Mouse (Mus musculus) forebrain, embryonic 14.5 days (tissue): Measurements from ENCODE around the gene Specc1l. TPM values are rescaled to one million over a fixed set of nuclear protein-coding genes. Genes with fewer than 3 reads are reported as not detected.
A peak's percentile ranks its signal among the peaks of the same experiment; 100 is the strongest.

Experiments used
- ATAC-seq: fragments of 200-750 bp; cut with Nextera tagmentation; 2 replicates; pipeline ENCODE4 v1.8.0; 2017; ENCODE audit warnings: mild to moderate bottlenecking, moderate library complexity
- DNase-seq: peaks from one replicate; pipeline ENCODE4 v3.0.0-alpha.2; 2015; ENCODE audit warnings: low spot score
- H3K27ac ChIP-seq: fragments of 300-500 bp; sonication (generic); 2 replicates; pipeline ENCODE4 v1.5.1; 2014; ENCODE audit warnings: low read depth, mild to moderate bottlenecking, control low read depth, low read length, moderate library complexity
- H3K27me3 ChIP-seq: fragments of 300-500 bp; sonication (generic); replicated peaks from 2 replicates; pipeline ENCODE4 v1.6.1; 2014; ENCODE audit warnings: low read length, control low read depth, mixed read lengths; ENCODE audit not compliant: control insufficient read depth, insufficient read depth
- H3K36me3 ChIP-seq: fragments of 300-500 bp; sonication (generic); 2 replicates; pipeline ENCODE4 v1.6.1; 2014; ENCODE audit warnings: low read length, control low read depth; ENCODE audit not compliant: control insufficient read depth, insufficient read depth
- H3K4me1 ChIP-seq: fragments of 300-500 bp; sonication (generic); 2 replicates; pipeline ENCODE4 v1.6.1; 2014; ENCODE audit warnings: antibody characterized with exemption, low read length, control low read depth; ENCODE audit not compliant: control insufficient read depth, insufficient read depth
- H3K4me2 ChIP-seq: fragments of 300-500 bp; sonication (generic); 2 replicates; pipeline ENCODE4 v1.6.1; 2014; ENCODE audit warnings: mild to moderate bottlenecking, control low read depth, low read length
- H3K4me3 ChIP-seq: fragments of 300-500 bp; sonication (generic); 2 replicates; pipeline ENCODE4 v1.5.1; 2014; ENCODE audit warnings: low read depth, low read length, control low read depth
- H3K9ac ChIP-seq: fragments of 300-500 bp; sonication (generic); 2 replicates; pipeline ENCODE4 v1.6.1; 2014; ENCODE audit warnings: mild to moderate bottlenecking, low read length, control low read depth, moderate library complexity
- H3K9me3 ChIP-seq: fragments of 300-500 bp; sonication (generic); replicated peaks from 2 replicates; pipeline ENCODE4 v1.6.1; 2016; ENCODE audit warnings: low read length, control low read depth, mixed read lengths; ENCODE audit not compliant: control insufficient read depth
- WGBS: fragments of 180-500 bp; shearing (Covaris S2); extraction: QIAGEN DNeasy Blood & Tissue Kit; methylation state at CpG from one replicate; pipeline ENCODE4 v1.1.7; 2014; 5-methylcytosine and 5-hydroxymethylcytosine counted together
- polyA plus RNA-seq: library from polyadenylated mRNA; unstranded; fragments of >200 nt; fragmentation: Nextera tagmentation; extraction: Ambion mirVana; gene quantifications from 2 replicates; pipeline ENCODE4 v1.2.1, GENCODE M21; 2014

Gene Specc1l
- polyA plus RNA-seq, 1 experiment from 2014 or later: 24.3 TPM

GRCm38 (mm10) chr10:75232612-75233155 is 20.8 kb downstream of the Specc1l start:
- H3K9ac ChIP-seq: no peak overlapping the region
- 97% methylated on average over 4 of the region's 4 CpGs for WGBS
- no peak for DNase-seq

GRCm38 (mm10) chr10:75233489-75233888 is 21.6 kb downstream of the Specc1l start:
- no peak overlapping the region for H3K27ac ChIP-seq
- peaks cover 41% of the 10 kb centered on the region for H3K36me3 ChIP-seq
- peaks cover 2% of the 10 kb centered on the region; the same call in 1 of the 2 replicates for H3K4me1 ChIP-seq
- no peak overlapping the region for H3K9ac ChIP-seq
- 76% methylated on average over 2 of the region's 2 CpGs for WGBS
- no peak overlapping the region for H3K4me3 ChIP-seq
- H3K27me3 ChIP-seq: no peaks in the 10 kb centered on the region
- no peaks in the 10 kb centered on the region for H3K9me3 ChIP-seq
- H3K4me2 ChIP-seq: no peak overlapping the region
- DNase-seq (peak; percentile 28), ATAC-seq (peak; percentile 50; the same call in 1 of the 2 replicates)

More at GRCm38 (mm10) chr10:75232612-75233155, 20.8 kb downstream of the Specc1l start:
- Histone ChIP-seq H3K4me1 (peaks cover 2% of the 10 kb centered on the region; the same call in 1 of the 2 replicates), H3K27me3 (no peaks in the 10 kb centered on the region), H3K27ac (no peak overlapping the region), H3K4me3 (no peak overlapping the region), H3K4me2 (no peak overlapping the region), H3K36me3 (peaks cover 36% of the 10 kb centered on the region), H3K9me3 (no peaks in the 10 kb centered on the region)
- no peak for ATAC-seq

- H3K4me2 ChIP-seq: no peak overlapping the region
- no peaks in the 10 kb centered on the region for H3K27me3 ChIP-seq
- peaks cover 41% of the 10 kb centered on the region for H3K36me3 ChIP-seq
- H3K4me3 ChIP-seq: no peak overlapping the region
- no peaks in the 10 kb centered on the region for H3K9me3 ChIP-seq
- no peak for DNase-seq
- 82% methylated on average over 2 of the region's 2 CpGs for WGBS
- no peaks in the 10 kb centered on the region for H3K4me1 ChIP-seq
- no peak overlapping the region for H3K9ac ChIP-seq
- H3K27ac ChIP-seq: no peak overlapping the region
- ATAC-seq: no peak
Observed at GRCm38 (mm10) chr10:75235726-75236125, 23.9 kb downstream of the Specc1l start.

- WGBS: 96% methylated on average over 3 of the region's 3 CpGs
- DNase-seq: no peak
- Histone ChIP-seq H3K9me3 (no peaks in the 10 kb centered on the region), H3K27ac (no peak overlapping the region), H3K4me1 (no peaks in the 10 kb centered on the region), H3K27me3 (no peaks in the 10 kb centered on the region), H3K4me3 (no peak overlapping the region), H3K36me3 (peaks cover 40% of the 10 kb centered on the region), H3K4me2 (no peak overlapping the region), H3K9ac (no peak overlapping the region)
- ATAC-seq: no peak
Observed at GRCm38 (mm10) chr10:75236156-75236555, 24.3 kb downstream of the Specc1l start.

GRCm38 (mm10) chr10:75237166-75237565 is 25.3 kb downstream of the Specc1l start:
- Histone ChIP-seq H3K4me3 (no peak overlapping the region), H3K27me3 (no peaks in the 10 kb centered on the region), H3K36me3 (peaks cover 39% of the 10 kb centered on the region), H3K9ac (no peak overlapping the region), H3K9me3 (no peaks in the 10 kb centered on the region), H3K4me2 (no peak overlapping the region), H3K27ac (no peak overlapping the region), H3K4me1 (no peaks in the 10 kb centered on the region)
- no peak for DNase-seq
- ATAC-seq: no peak
- WGBS: 91% methylated on average over 2 of the region's 2 CpGs

- no peaks in the 10 kb centered on the region for H3K27me3 ChIP-seq
- H3K9me3 ChIP-seq: no peaks in the 10 kb centered on the region
- H3K27ac ChIP-seq: no peak overlapping the region
- no peaks in the 10 kb centered on the region for H3K4me1 ChIP-seq
- no peak overlapping the region for H3K4me2 ChIP-seq
- peaks cover 53% of the 10 kb centered on the region for H3K36me3 ChIP-seq
- WGBS: 75% methylated on average over 8 of the region's 8 CpGs
- ATAC-seq (no peak), DNase-seq (no peak)
- H3K4me3 ChIP-seq: no peak overlapping the region
- H3K9ac ChIP-seq: no peak overlapping the region
Observed at GRCm38 (mm10) chr10:75240583-75241250, 28.8 kb downstream of the Specc1l start.

GRCm38 (mm10) chr10:75245806-75246205 is 33.9 kb downstream of the Specc1l start:
- Histone ChIP-seq H3K27ac (no peak overlapping the region), H3K4me3 (no peak overlapping the region), H3K4me2 (no peak overlapping the region), H3K4me1 (no peaks in the 10 kb centered on the region), H3K9me3 (no peaks in the 10 kb centered on the region), H3K27me3 (no peaks in the 10 kb centered on the region), H3K9ac (no peak overlapping the region), H3K36me3 (peaks cover 80% of the 10 kb centered on the region)
- DNase-seq: no peak
- no peak for ATAC-seq
- WGBS: 93% methylated on average over 13 of the region's 13 CpGs

- Histone ChIP-seq H3K4me2 (no peak overlapping the region), H3K9me3 (no peaks in the 10 kb centered on the region), H3K9ac (no peak overlapping the region), H3K4me3 (no peak overlapping the region), H3K36me3 (peaks cover 77% of the 10 kb centered on the region), H3K27me3 (no peaks in the 10 kb centered on the region), H3K27ac (no peak overlapping the region), H3K4me1 (no peaks in the 10 kb centered on the region)
- no peak for ATAC-seq
- WGBS: 96% methylated on average over 10 of the region's 10 CpGs
- no peak for DNase-seq
Observed at GRCm38 (mm10) chr10:75246331-75246730, 34.5 kb downstream of the Specc1l start.

GRCm38 (mm10) chr10:75251011-75251410 is 39.1 kb downstream of the Specc1l start:
- no peak for ATAC-seq
- peak; percentile 46 for DNase-seq
- no peak overlapping the region for H3K4me2 ChIP-seq
- H3K4me3 ChIP-seq: no peak overlapping the region
- H3K27me3 ChIP-seq: no peaks in the 10 kb centered on the region
- WGBS: 70% methylated on average over 2 of the region's 2 CpGs
- H3K36me3 ChIP-seq: peaks cover 53% of the 10 kb centered on the region
- no peak overlapping the region for H3K9ac ChIP-seq
- no peak overlapping the region for H3K27ac ChIP-seq
- no peaks in the 10 kb centered on the region for H3K9me3 ChIP-seq
- H3K4me1 ChIP-seq: no peaks in the 10 kb centered on the region
